Mouse (Mus musculus) spleen, adult 10 weeks (tissue): Measurements from ENCODE around the gene Mcrs1. TPM values are rescaled to one million over a fixed set of nuclear protein-coding genes. Genes with fewer than 3 reads are reported as not detected.

ENCODE experiments used
- polyA plus RNA-seq: library from polyadenylated mRNA; stranded (reverse); fragments of 350-450 nt; fragmentation: Illumina TruSeq; extraction: RNeasy Lipid Tissue Mini Kit (QIAGEN cat#74804); gene quantifications from one replicate; pipeline ENCODE4 v1.2.3, GENCODE M21; 2015; ENCODE audit warnings: low replicate concordance; ENCODE audit not compliant: insufficient read depth

Gene Mcrs1
- 16.6 TPM for polyA plus RNA-seq

DNA sequence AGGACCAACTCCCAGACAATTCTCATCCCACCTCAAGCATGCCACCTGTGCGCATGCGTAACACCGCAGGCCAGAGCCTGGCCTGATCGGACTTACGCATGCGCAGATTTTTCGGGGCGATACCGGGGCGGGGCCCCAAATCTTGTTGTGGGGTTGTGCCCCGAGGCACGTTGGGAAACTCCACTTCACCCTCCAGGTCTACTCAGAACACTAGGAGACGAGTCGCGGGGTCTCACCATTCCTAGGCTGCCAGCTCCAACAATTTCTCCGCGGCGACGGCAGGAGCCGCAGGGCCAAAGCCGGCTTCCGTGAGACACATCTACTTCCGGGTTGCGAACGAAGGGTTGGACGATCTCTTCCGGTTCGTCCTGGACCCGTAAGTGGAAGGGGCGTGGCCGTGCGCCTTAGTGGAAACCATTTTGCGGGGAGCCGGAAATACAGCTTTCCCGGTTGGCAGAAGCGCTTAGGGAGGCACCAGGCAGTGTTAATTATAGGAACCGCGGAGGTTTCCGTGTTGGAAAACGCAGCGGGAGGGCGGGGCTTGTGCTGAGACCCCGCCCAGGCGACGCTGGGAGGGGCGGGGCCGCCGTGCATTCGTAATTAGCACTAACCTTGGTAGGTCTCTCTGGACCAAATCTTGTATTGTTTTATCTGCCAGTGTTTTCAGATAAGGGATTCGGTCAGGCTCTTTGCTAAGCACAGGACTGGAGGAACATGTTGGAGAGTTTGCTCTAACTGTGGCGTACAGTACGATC, at the start of gene Mcrs1:
Gene Mcrs1, minus strand, starts transcription at position 336 of the 755 bp plus-strand sequence.

DNA sequence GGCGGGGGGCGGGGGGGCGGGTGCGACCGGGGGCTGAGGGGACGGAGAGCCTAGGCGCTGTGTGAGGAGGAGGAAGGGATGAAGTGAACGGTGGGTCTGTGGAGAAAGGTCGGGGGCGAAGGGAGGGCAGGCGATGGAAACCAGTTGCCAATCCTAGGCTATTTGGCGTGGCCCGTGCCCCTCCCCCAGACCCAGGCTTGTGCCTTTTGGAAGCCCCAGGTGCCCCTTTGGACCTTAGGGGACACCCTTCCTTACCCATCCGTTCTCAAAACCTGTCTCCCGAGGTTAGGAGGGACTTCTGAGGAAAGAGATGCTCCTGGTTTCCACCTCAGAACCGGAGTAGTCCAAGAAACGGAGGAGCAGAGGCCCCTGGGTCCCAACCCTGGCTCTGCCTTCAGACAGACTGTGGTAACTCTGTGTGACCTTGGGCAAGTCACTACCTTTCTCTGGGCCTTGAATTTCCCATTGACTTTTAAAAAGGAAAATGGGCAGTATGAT, 43.8 kb upstream of the Mcrs1 start, which contains the start of gene Fam186b:
Gene Fam186b, minus strand, starts transcription at position 405 of the 498 bp plus-strand sequence.

DNA sequence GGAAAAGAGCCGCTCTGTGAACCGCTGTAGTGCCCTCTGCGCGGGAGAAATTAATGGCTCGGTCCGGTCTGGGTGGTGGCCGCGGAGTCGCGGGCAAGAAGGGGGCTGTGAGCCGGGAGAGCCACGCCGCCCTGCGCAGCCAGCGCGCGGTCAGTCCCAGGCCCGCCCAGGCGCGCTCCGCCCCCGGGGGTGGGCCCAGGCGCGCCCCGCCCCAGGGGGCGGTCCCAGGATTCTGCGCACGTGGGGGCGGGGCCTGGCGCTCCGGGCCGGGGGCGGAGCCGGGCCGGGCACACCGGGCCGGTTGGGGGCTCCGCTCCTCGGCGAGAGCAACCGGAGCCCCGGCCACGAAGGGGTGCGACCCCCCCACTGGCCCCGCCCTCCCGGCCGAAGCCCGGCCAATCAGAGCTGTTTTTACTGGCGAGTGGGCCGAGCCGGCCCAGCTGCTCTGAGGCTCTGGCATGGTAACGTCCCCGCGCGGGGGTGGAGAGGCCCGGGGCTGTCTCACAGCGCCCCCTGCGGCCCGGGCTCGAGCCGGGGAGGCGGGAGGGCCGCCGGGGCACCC, 43.1 kb upstream of the Mcrs1 start, which contains the start of gene Prpf40b:
Gene Prpf40b, plus strand, starts transcription at position 275 of the 562 bp plus-strand sequence.

DNA sequence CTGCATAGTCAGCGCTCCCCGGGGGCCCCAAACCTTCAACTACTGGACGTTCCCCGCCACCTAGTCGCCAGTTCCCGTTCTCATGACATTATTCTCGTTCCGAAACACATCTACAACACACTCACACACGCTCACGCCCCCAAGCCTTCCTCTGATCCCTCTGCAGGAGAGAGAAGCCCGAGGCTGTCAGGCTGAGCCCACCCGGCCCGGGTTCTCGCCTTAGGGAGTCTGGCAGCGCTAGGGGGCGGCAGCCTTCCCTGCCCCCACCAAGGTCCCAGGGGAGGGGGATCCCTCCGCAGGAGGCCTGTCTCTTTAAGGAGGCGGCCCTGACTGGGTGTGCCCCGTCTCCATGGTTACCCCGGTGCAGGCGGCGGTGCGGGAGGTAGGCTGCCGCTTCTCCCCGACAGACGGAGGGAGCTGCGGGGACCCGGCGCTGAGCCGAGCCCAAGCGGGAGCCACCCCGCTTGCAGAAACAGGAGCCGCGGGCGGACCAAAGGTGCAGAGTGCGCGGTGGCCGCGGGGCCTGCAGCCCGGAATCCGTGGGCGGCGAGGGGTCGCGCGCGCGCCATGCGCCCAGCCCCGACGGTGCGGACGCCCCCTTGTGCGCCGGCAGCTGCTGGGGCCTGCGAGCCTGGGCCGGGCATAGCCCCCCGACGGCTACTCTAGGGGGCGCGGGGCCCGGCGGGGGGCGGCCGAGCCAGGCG, 27.4 kb downstream of the Mcrs1 start, which contains the start of gene Kcnh3:
Gene Kcnh3, plus strand, starts transcription at position 654 of the 704 bp plus-strand sequence.

Other genes with a start within 250 kb of the Mcrs1 start
- gene Tuba1c, start 222.1 kb downstream of the Mcrs1 start, polyA plus RNA-seq, result 61.5 TPM
- gene Prph, start 196.8 kb downstream of the Mcrs1 start, polyA plus RNA-seq, result not detected
- 3.4 TPM for gene Troap, start 177.4 kb downstream of the Mcrs1 start, polyA plus RNA-seq
- not detected for gene C1ql4, start 164.1 kb downstream of the Mcrs1 start, polyA plus RNA-seq
- 0.86 TPM for gene Dnajc22, start 158.8 kb downstream of the Mcrs1 start, polyA plus RNA-seq
- 5.0 TPM for gene Spats2, start 126.0 kb downstream of the Mcrs1 start, polyA plus RNA-seq
- 0.64 TPM for gene Kcnh3, start 27.1 kb downstream of the Mcrs1 start, polyA plus RNA-seq
- gene Prpf40b, start 43.1 kb upstream of the Mcrs1 start, polyA plus RNA-seq, result 11.7 TPM
- gene Fam186b, start 43.9 kb upstream of the Mcrs1 start, polyA plus RNA-seq, result 0.11 TPM
- gene Fmnl3, start 118.5 kb upstream of the Mcrs1 start, polyA plus RNA-seq, result 32.1 TPM
- 203 TPM for gene Tmbim6, start 140.9 kb upstream of the Mcrs1 start, polyA plus RNA-seq
- gene Nckap5l, start 205.8 kb upstream of the Mcrs1 start, polyA plus RNA-seq, result 1.4 TPM
- gene Bcdin3d, start 222.8 kb upstream of the Mcrs1 start, polyA plus RNA-seq, result 7.1 TPM